Mouse (Mus musculus) G1E (cell line): Measurements from ENCODE around the gene Slc4a5. TPM values are rescaled to one million over a fixed set of nuclear protein-coding genes. Genes with fewer than 3 reads are reported as not detected.
A peak's percentile ranks its signal among the peaks of the same experiment; 100 is the strongest.

Experiments
- ATAC-seq: 2 replicates; pipeline ENCODE4 v1.8.0; 2016; ENCODE audit warnings: mild to moderate bottlenecking; ENCODE audit not compliant: insufficient number of reproducible peaks, poor library complexity, low FRiP score, severe bottlenecking; ENCODE audit errors: extremely low read depth
- DNase-seq: peaks from one replicate; pipeline ENCODE4 v3.0.0; 2012; ENCODE audit warnings: low spot score
- H3K27me3 ChIP-seq: 2 replicates; pipeline ENCODE4 v1.6.1; 2012; ENCODE audit warnings: mild to moderate bottlenecking, low read length, inconsistent platforms; ENCODE audit not compliant: insufficient read depth
- H3K36me3 ChIP-seq: replicated peaks from 2 replicates; pipeline ENCODE3; 2012; ENCODE audit warnings: mild to moderate bottlenecking, inconsistent platforms
- H3K4me1 ChIP-seq: 2 replicates; pipeline ENCODE4 v1.6.1; 2012; ENCODE audit warnings: low read depth, low read length, inconsistent platforms, mixed read lengths; ENCODE audit not compliant: insufficient read depth
- H3K4me3 ChIP-seq: 2 replicates; pipeline ENCODE4 v1.5.1; 2012; ENCODE audit warnings: low read depth, mild to moderate bottlenecking, inconsistent platforms, low read length, moderate library complexity, mixed read lengths
- H3K9me3 ChIP-seq: replicated peaks from 2 replicates; pipeline ENCODE4 v1.6.1; 2012; ENCODE audit warnings: inconsistent platforms
- CTCF ChIP-seq: IDR thresholded peaks from 2 replicates; pipeline ENCODE4 v1.5.1; 2012; ENCODE audit warnings: low read depth, low read length, inconsistent platforms, mixed read lengths
- GATA1 ChIP-seq: IDR thresholded peaks from 2 replicates; pipeline ENCODE4 v1.6.1; 2012; ENCODE audit warnings: borderline replicate concordance, low read length, inconsistent platforms, mixed read lengths
- GATA2 ChIP-seq: IDR thresholded peaks from 2 replicates; pipeline ENCODE4 v1.6.1; 2012; ENCODE audit warnings: low read depth, low read length, inconsistent platforms, borderline replicate concordance
- POLR2AphosphoS5 ChIP-seq: IDR thresholded peaks from 2 replicates; pipeline ENCODE4 v1.6.1; 2012; ENCODE audit warnings: low read depth, low read length, inconsistent platforms; ENCODE audit not compliant: insufficient replicate concordance
- TAL1 ChIP-seq: conservative IDR thresholded peaks from 2 replicates; pipeline ENCODE4 v1.6.1; 2012; ENCODE audit warnings: low read depth, low read length, inconsistent platforms, mixed read lengths
- polyA plus RNA-seq: library from polyadenylated mRNA; stranded (reverse); fragments of >175 nt; gene quantifications from 2 replicates; pipeline ENCODE4 v1.2.3, GENCODE M21; 2012
- total RNA-seq, 2 experiments: library from RNA; stranded (forward) in 1 of 2; stranded (reverse) in 1 of 2; fragments of 200-1000 nt in 1 of 2; fragments of >200 nt in 1 of 2; fragmentation: Nextera tagmentation in 1 of 2; gene quantifications; 2 replicates each; pipeline ENCODE4 v1.2.3; 2014 to 2017

Gene Slc4a5
- total and polyA plus RNA-seq, 3 experiments: 0.05 TPM; not detected in 2

DNA sequence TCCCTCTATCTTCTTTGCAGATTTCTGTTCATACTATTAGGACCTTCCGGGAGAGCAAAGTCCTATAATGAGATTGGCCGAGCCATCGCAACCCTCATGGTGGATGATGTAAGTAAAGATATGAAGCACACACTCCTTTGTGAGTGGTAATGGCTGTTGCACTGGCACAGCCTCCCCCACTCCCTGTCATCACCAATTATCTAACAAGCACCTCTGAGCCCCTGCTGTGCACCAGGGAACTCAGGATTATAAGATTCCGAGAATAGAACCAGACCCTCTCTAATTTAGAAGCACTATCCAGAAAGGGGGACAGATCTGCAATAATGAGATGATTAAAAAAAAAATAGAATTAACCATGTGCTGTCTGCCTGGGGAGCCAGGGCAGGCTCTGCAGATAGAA is 46.0 kb downstream of the Slc4a5 start:
- H3K9me3 ChIP-seq: no peaks in the 10 kb centered on the region
- no peak overlapping the region for H3K4me3 ChIP-seq
- H3K4me1 ChIP-seq: peaks cover 5% of the 10 kb centered on the region
- no peak for TF ChIP-seq GATA1
- TF ChIP-seq POLR2AphosphoS5: no peak
- DNase-seq (no peak), ATAC-seq (no peak)
- H3K27me3 ChIP-seq: peaks cover 42% of the 10 kb centered on the region
- no peaks in the 10 kb centered on the region for H3K36me3 ChIP-seq

DNA sequence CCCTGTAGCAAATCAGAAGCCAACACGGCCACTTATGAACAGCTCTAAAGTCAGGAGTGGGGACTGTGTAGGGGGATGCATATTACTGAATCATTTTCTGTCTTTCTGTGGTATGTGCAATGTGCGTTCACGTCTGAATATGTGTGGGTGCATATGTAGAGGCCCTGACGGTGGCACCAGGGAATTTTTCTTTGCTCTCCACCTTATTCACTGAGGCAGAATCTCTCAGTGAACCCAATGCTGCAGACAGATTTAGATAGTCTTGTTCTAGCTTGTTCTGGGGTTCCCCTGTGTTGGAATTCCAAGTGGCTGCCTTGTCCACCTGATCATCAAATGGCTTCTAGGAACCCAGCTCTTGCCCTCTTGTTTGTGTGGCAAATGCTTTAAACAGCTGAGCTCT is 48.0 kb downstream of the Slc4a5 start:
- Histone ChIP-seq H3K36me3 (no peaks in the 10 kb centered on the region), H3K4me3 (no peak overlapping the region), H3K27me3 (peaks cover 38% of the 10 kb centered on the region), H3K9me3 (no peaks in the 10 kb centered on the region), H3K4me1 (peaks cover 5% of the 10 kb centered on the region)
- ATAC-seq (no peak), DNase-seq (no peak)
- TF ChIP-seq GATA2 (no peak), TAL1 (no peak)

DNA sequence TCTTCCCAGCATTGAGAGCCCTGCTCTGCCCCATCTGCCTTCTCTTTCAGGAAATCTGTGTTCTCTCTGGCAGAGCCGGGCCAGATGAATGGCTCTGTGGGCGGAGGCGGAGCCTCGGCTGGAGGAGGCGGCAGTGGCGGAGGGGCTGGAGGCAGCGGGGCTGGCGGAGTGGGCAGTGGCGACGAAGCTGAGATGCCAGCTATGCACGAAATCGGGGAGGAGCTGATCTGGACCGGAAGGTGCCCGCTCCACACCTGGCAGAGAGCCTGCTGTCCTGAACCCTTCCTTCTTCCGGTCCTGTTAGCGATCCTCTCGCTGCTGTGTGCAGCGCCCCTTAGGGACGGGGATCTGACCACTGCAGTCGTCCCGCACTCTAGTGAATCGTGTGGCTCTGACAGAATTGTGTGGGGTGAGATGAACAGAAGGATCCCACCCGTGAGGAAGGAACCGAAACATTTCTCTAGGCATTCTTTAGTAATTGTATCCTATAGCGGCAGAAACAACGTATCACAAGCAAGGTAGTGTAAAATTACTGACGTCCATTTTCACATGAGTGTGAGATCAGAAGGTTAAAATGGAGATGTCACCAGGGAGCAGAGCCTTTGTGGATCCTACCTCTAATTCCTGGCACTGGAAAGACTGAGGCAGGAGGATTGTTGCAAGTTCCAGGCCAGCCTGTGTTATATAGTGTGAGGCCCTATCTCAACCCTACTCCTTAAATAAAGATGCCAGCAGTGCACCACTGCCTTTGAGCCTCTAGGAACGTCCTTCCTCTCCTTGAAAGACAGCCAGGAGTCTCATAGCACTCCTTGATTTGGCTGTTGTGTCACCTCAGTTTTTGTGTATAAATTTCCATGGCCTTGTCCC is 48.7 kb downstream of the Slc4a5 start:
- peaks cover 5% of the 10 kb centered on the region for H3K4me1 ChIP-seq
- H3K9me3 ChIP-seq: no peaks in the 10 kb centered on the region
- H3K36me3 ChIP-seq: no peaks in the 10 kb centered on the region
- peak overlapping the region; percentile 71 for H3K4me3 ChIP-seq
- DNase-seq: no peak
- peaks cover 36% of the 10 kb centered on the region for H3K27me3 ChIP-seq
- TF ChIP-seq GATA2 (no peak), CTCF (no peak), POLR2AphosphoS5 (no peak), TAL1 (no peak), GATA1 (no peak)
- no peak for ATAC-seq

DNA sequence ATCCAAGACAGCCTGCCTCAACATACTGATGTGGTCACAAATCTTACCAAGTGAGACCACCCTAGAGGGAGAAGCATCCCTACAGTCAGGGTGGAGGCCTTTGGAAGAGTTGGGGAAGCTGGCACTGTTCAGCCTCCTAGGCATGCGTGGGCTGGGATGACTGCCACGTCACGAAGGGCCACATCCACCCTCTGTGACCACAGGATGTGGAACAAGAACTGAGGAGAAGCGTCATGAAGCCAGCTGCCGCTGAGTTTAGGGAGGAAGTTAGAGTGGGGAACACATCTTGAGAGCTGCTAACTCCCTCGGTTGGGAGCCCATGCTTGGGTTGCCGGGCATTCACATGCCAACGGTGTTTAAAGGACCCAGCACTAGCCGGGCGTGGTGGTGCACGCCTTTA is 54.1 kb downstream of the Slc4a5 start:
- DNase-seq: no peak
- no peaks in the 10 kb centered on the region for H3K36me3 ChIP-seq
- no peak for ATAC-seq
- TF ChIP-seq TAL1 (no peak), GATA1 (no peak), CTCF (no peak), GATA2 (no peak)
- peaks cover 35% of the 10 kb centered on the region for H3K27me3 ChIP-seq
- H3K4me1 ChIP-seq: no peaks in the 10 kb centered on the region; the same call in 1 of the 2 replicates
- no peak overlapping the region for H3K4me3 ChIP-seq
- H3K9me3 ChIP-seq: no peaks in the 10 kb centered on the region

DNA sequence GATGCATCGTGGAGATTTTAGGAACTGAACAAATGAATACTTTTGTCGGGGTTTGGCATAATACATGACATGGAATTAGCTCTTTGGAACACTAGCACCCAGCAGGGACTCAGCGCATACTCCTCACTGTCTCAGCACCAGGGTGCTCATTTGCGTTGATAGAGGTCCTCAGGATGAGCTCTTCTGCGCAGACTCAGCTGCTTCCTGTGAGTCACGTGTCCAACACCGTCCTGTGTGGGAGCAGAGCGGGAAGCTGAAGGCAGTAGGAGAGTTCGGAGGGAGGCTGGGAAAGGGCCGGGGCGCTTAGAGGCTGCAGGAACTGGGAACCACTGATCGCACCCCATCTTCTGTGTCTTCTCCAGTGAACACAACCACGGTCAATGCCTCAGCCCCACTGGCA is 57.5 kb downstream of the Slc4a5 start:
- no peak for ATAC-seq
- H3K4me1 ChIP-seq: no peaks in the 10 kb centered on the region; the same call in 1 of the 2 replicates

DNA sequence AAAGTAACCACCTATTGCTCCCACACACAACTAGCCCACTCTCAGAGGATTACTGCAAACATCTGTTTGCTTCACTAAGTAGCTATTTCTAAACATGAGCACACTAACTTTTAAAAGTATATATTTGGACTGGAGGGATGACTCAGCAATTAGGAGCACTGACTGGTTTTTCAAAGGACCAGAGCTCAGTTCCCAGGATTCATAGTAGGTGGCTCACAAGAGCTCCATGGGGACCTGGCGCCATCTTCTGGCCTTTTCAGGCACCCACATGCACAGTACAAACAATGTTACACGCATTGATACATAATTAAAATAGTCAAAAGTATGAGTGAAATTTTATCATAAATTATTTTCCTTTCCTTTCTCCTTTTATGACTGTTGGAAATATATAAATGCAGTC is 59.3 kb downstream of the Slc4a5 start:
- Histone ChIP-seq H3K36me3 (no peaks in the 10 kb centered on the region), H3K4me3 (no peak overlapping the region), H3K9me3 (0 out of 2 replicates have a peak, but pooled peaks cover 2% of the 10 kb centered on the region), H3K4me1 (no peaks in the 10 kb centered on the region; the same call in 1 of the 2 replicates), H3K27me3 (peaks cover 31% of the 10 kb centered on the region)
- DNase-seq (no peak), ATAC-seq (no peak)
- TF ChIP-seq TAL1 (no peak), CTCF (peak; percentile 33; the same call in 1 of the 2 replicates), GATA2 (no peak), GATA1 (no peak)

More for the DNA sequence above, 57.5 kb downstream of the Slc4a5 start:
- TF ChIP-seq POLR2AphosphoS5: no peak
- Histone ChIP-seq H3K4me3 (no peak overlapping the region), H3K36me3 (no peaks in the 10 kb centered on the region), H3K27me3 (peaks cover 41% of the 10 kb centered on the region), H3K9me3 (0 out of 2 replicates have a peak, but pooled peaks cover 2% of the 10 kb centered on the region)
- no peak for DNase-seq
